Mouse (Mus musculus): ENCODE data around the gene Eva1a.

GRCm38 (mm10) chr6:82065230-82065629, 24.4 kb downstream of the Eva1a start:
- TF ChIP-seq CTCF (IDR thresholded peaks at IDR 0.05; ENCODE audit: extremely low read depth, insufficient read length, insufficient replicate concordance, low read depth, low read length) (no peak), POLR2A (IDR thresholded peaks at IDR 0.05; ENCODE audit: low read depth, low read length) (no peak)
